Mouse (Mus musculus): ENCODE results near the gene Pgap2. TPM values are rescaled to one million over a fixed set of nuclear protein-coding genes. Genes with fewer than 3 reads are reported as not detected.

The Pgap2 gene
- total and polyA plus RNA-seq, 3 experiments = 21.1 to 91.1 TPM; not detected in 1

DNA sequence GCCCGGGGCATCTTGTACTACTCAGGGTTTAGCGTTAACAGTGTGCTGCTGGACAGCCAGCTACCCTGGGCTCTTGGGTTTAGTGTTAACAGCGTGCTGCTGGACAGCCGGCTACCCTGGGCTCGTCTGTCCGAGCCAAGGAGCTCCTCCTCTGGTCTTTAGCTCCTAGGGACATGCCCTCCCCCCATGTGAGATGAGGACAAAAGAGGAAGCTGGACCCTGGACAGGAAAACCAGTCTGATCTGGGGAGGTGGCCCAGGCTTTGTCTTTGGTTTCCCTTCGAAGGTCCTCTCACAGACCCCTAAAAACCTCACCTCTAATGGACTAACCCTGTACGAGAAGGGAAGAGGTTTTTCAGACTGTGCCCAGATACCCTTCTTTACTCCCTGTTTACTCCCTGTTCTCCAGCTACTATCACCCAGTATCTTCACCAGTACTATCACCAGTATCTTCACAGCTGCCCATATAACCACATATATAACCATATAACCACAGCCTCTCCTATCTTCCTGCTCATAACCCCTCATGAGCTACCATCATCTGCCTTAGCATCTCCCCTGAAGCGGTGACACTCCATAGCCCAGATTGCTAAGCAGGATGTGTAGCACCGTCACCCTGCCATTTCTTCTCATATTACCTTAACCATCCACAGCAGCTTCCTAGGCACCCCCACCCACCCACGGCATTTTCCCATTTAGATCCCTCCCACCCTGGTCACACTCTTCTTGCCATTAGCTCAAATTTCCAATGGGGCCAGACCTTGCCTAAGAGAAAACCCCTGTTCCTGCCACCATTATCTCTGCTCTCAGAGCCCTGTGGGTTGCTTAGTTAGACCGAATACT lies 37.2 kb downstream of the Pgap2 start:
- Histone ChIP-seq H3K27ac (ENCODE audit: control insufficient read depth, low read depth, low read length) (peak overlapping the region; percentile 99), H3K27me3 (ENCODE audit: control insufficient read depth in 1 of 2, insufficient read depth in 2 of 2, low read length in 2 of 2) (no peaks in the 10 kb centered on the region), H3K4me1 (ENCODE audit: control insufficient read depth in 1 of 2, insufficient read depth in 2 of 2, low read length in 2 of 2) (peaks cover 32 to 70% of the 10 kb centered on the region in 2 experiments), H3K36me3 (ENCODE audit: control insufficient read depth in 1 of 2, insufficient read depth in 2 of 2, low read length in 2 of 2) (peaks cover 0 to 61% of the 10 kb centered on the region in 2 experiments; a peak in 2 of 4 replicates), H3K9ac (ENCODE audit: control insufficient read depth, low read depth, low read length, poor library complexity, severe bottlenecking) (peak overlapping the region; percentile 97), H3K79me2 (ENCODE audit: control insufficient read depth, insufficient read depth, low read length, poor library complexity) (peaks cover 66% of the 10 kb centered on the region), H3K9me3 (replicated peaks; ENCODE audit: insufficient read depth, low read length) (no peaks in the 10 kb centered on the region), H3K4me3 (ENCODE audit: control insufficient read depth in 1 of 2, insufficient read depth in 1 of 2, low read depth in 2 of 2, low read length in 2 of 2) (peak overlapping the region; percentile 83 to 97)
- TF ChIP-seq KAT2A (conservative IDR thresholded peaks at IDR 0.05; ENCODE audit: low read depth, low read length) (no peak), JUND (IDR thresholded peaks at IDR 0.05; ENCODE audit: low read depth, low read length) (no peak), ELF1 (IDR thresholded peaks at IDR 0.05; ENCODE audit: low read depth, low read length) (no peak), POLR2AphosphoS5 (IDR thresholded peaks at IDR 0.05; ENCODE audit: borderline replicate concordance, low read depth, low read length) (no peak), NELFE (IDR thresholded peaks at IDR 0.05; ENCODE audit: low read depth, low read length) (no peak), E2F4 (IDR thresholded peaks at IDR 0.05; ENCODE audit: borderline replicate concordance, low read depth, low read length) (no peak), USF2 (IDR thresholded peaks at IDR 0.05; ENCODE audit: borderline replicate concordance in 1 of 2, insufficient read depth in 1 of 2, low read depth in 1 of 2, low read length in 2 of 2) (no peak), TBP (IDR thresholded peaks at IDR 0.05; ENCODE audit: low read depth, low read length) (0 out of 2 replicates have a peak, but pooled peaks have one; percentile 11), ZNF384 (IDR thresholded peaks at IDR 0.05; ENCODE audit: low read depth, low read length) (no peak), MXI1 (IDR thresholded peaks at IDR 0.05; ENCODE audit: low read depth, low read length) (0 out of 2 replicates have a peak, but pooled peaks have one; percentile 4), RAD21 (IDR thresholded peaks at IDR 0.05; ENCODE audit: low read depth, low read length) (no peak), EP300 (IDR thresholded peaks at IDR 0.05; ENCODE audit: low read depth in 1 of 2, low read length in 2 of 2) (peak; percentile 61 to 65), ETS1 (IDR thresholded peaks at IDR 0.05; ENCODE audit: low read depth, low read length) (peak; percentile 74), MAZ (IDR thresholded peaks at IDR 0.05; ENCODE audit: low read depth, low read length) (peak; percentile 20; the same call in 1 of the 2 replicates), SIN3A (IDR thresholded peaks at IDR 0.05; ENCODE audit: low read length) (peak; percentile 75), ZC3H11A (IDR thresholded peaks at IDR 0.05; ENCODE audit: low read depth, low read length) (no peak), MAFK (IDR thresholded peaks at IDR 0.05; ENCODE audit: borderline replicate concordance, low read depth, low read length) (0 out of 2 replicates have a peak, but pooled peaks have one; percentile 8), BHLHE40 (IDR thresholded peaks at IDR 0.05; ENCODE audit: borderline replicate concordance, low read depth, low read length) (no peak), POLR2A (IDR thresholded peaks at IDR 0.05; ENCODE audit: control insufficient read depth in 1 of 2, insufficient read depth in 1 of 2, low read depth in 1 of 2, low read length in 2 of 2, poor library complexity in 1 of 2) (no peak; a peak in 1 of 4 replicates), SMC3 (IDR thresholded peaks at IDR 0.05; ENCODE audit: low read depth, low read length) (no peak), RCOR1 (IDR thresholded peaks at IDR 0.05; ENCODE audit: low read depth, low read length) (peak; percentile 79), TAL1 (IDR thresholded peaks at IDR 0.05; ENCODE audit: low read length) (peak; percentile 18), GABPA (IDR thresholded peaks at IDR 0.05; ENCODE audit: low read depth, low read length) (no peak), ZMIZ1 (IDR thresholded peaks at IDR 0.05; ENCODE audit: low read depth, low read length) (0 out of 2 replicates have a peak, but pooled peaks have one; percentile 15), POLR2AphosphoS2 (IDR thresholded peaks at IDR 0.05; ENCODE audit: low read length) (no peak), GATA1 (IDR thresholded peaks at IDR 0.05; ENCODE audit: low read depth, low read length) (peak; percentile 71)
- DNase-seq (ENCODE audit: low read depth, low spot score) = peak; percentile 64
